Mouse (Mus musculus) heart, postnatal 36 days (tissue): Measurements from ENCODE around the gene Slco1a5. TPM values are rescaled to one million over a fixed set of nuclear protein-coding genes. Genes with fewer than 3 reads are reported as not detected.
"Not testable (repeated sequence)": the region's sequence is repeated elsewhere in the genome, so short reads cannot be mapped to it uniquely, and the experiment has no call there.

Source experiments
- DNase-seq, 2 experiments: peaks; one replicate each; pipeline ENCODE4 v3.0.0; 2021 to 2022
- intact Hi-C: fragments of 180-260 bp; cut with DNase I; formaldehyde crosslinking; loops from one replicate; pipeline ENCODE4 v1.15.1; 2025
- total RNA-seq, 2 experiments: library from RNA; stranded (reverse); gene quantifications; 2 replicates each; pipeline ENCODE4 v1.2.3; 2021

Slco1a5 gene
- total RNA-seq, 2 experiments from 2014 or later, result not detected

- intact Hi-C loops, result no loop called here
- DNase-seq, result no peak
These were observed 17.7 kb downstream of the Slco1a5 start for GRCm38 (mm10) chr6:142305076-142305475.

- no peak for DNase-seq
- intact Hi-C loops, result no loop called here
These were observed 24.7 kb downstream of the Slco1a5 start, which contains the start of gene Iapp for GRCm38 (mm10) chr6:142298098-142298497. Iapp (plus strand) TSS chr6:142298423.

- intact Hi-C loops, result no loop called here
- DNase-seq, result no peak
These were observed 33.2 kb downstream of the Slco1a5 start for GRCm38 (mm10) chr6:142289413-142290118.

GRCm38 (mm10) chr6:142275721-142276442 is 46.9 kb downstream of the Slco1a5 start:
- intact Hi-C loops, result no loop called here
- DNase-seq, result no peak

- DNase-seq, intact Hi-C loops: not testable (repeated sequence)
These were observed 72.0 kb downstream of the Slco1a5 start for GRCm38 (mm10) chr6:142250738-142251307.

- DNase-seq, result no peak
- intact Hi-C loops, result no loop called here
These were observed 77.7 kb downstream of the Slco1a5 start for GRCm38 (mm10) chr6:142245065-142245464.

- DNase-seq, result no peak
- intact Hi-C loops, result no loop called here
These were observed 83.3 kb downstream of the Slco1a5 start for GRCm38 (mm10) chr6:142239468-142239867.

- intact Hi-C loops, result no loop called here
- DNase-seq, result no peak
These were observed 102.6 kb downstream of the Slco1a5 start for GRCm38 (mm10) chr6:142220138-142220537.

GRCm38 (mm10) chr6:142211821-142212220 is 111.0 kb downstream of the Slco1a5 start:
- intact Hi-C loops, result no loop called here
- no peak for DNase-seq

- intact Hi-C loops, result no loop called here
- no peak for DNase-seq
These were observed 113.0 kb downstream of the Slco1a5 start for GRCm38 (mm10) chr6:142209749-142210148.

- intact Hi-C loops, result no loop called here
- no peak for DNase-seq
These were observed 114.4 kb downstream of the Slco1a5 start, which contains the start of gene Slco1a6 for GRCm38 (mm10) chr6:142208421-142208820. Slco1a6 (minus strand) TSS chr6:142208521.

- DNase-seq, result no peak
- intact Hi-C loops, result no loop called here
These were observed 122.3 kb downstream of the Slco1a5 start for GRCm38 (mm10) chr6:142200524-142200923.

GRCm38 (mm10) chr6:142194245-142194644 is 128.5 kb downstream of the Slco1a5 start:
- no peak for DNase-seq
- intact Hi-C loops, result no loop called here

GRCm38 (mm10) chr6:142191962-142192361 is 130.8 kb downstream of the Slco1a5 start:
- intact Hi-C loops, result no loop called here
- DNase-seq, result no peak

GRCm38 (mm10) chr6:142187426-142187825 is 135.4 kb downstream of the Slco1a5 start:
- intact Hi-C loops, result no loop called here

GRCm38 (mm10) chr6:142185868-142186415 is 136.8 kb downstream of the Slco1a5 start:
- intact Hi-C loops, result no loop called here
- DNase-seq, result no peak

More at GRCm38 (mm10) chr6:142187426-142187825, 135.4 kb downstream of the Slco1a5 start:
- no peak for DNase-seq

Other genes starting within 250 kb of the Slco1a5 start
- gene Slco1a6, start 114.5 kb downstream of the Slco1a5 start, total RNA-seq, result not detected
- gene Iapp, start 24.6 kb downstream of the Slco1a5 start, total RNA-seq, result not detected
- 10 to 100 TPM in 1 of 2 experiments, 1 to 10 TPM in 1; 8.7 to 10.5 TPM for gene Pyroxd1, start 22.7 kb upstream of the Slco1a5 start, total RNA-seq
- 1 to 10 TPM; 7.8 to 8.3 TPM for gene Recql, start 64.1 kb upstream of the Slco1a5 start, total RNA-seq
- gene Golt1b, start 64.2 kb upstream of the Slco1a5 start, total RNA-seq, result 10 to 100 TPM; 14.5 to 15.4 TPM
- gene Spx, start 90.5 kb upstream of the Slco1a5 start, total RNA-seq, result not detected
- under 1 TPM in 1 of 2 experiments, not detected in 1; 0.50 TPM for gene Gys2, start 150.1 kb upstream of the Slco1a5 start, total RNA-seq
- 1,000 to 10,000 TPM; 2,735 to 2,880 TPM for gene Ldhb, start 185.0 kb upstream of the Slco1a5 start, total RNA-seq
- gene Kcnj8, start 248.6 kb upstream of the Slco1a5 start, total RNA-seq, result 10 to 100 TPM; 28.3 to 31.3 TPM